8 mouse cellular contexts compared by ENCODE assay signal in the genomic region with DNA sequence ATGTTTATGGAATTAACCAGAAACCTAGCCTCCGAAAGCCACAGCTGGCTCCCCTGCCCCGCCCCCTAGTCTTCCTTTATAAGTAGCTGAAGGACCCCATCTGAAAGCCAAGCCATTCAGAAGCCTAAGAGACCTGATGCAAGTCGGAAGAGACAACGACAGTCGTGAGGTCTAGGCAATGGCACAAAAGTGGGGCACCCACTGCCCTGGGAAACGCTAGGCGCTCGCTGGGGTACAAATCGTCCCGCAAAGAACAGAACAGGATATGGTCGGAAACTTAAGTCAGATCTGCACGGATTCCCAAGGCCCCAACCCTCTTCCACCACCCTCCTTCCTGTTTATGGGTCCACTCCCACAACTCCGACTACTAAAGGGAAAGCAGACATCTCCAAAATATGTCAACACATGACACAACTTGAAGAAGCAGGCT. TPM values are rescaled to one million over a fixed set of nuclear protein-coding genes. Genes with fewer than 3 reads are reported as not detected.
DNase-seq lines count a peak whose midpoint lies in the region; ATAC-seq lines count a peak whose summit lies in the region.

No protein-coding gene starts in this region.

- 0 out of 2 replicates have a peak, but pooled peaks cover 3% of the 10 kb centered on the region for H3K36me3 ChIP-seq in kidney, embryonic 16.5 days (ENCODE audit: insufficient read depth, low read length)
- no peaks in the 10 kb centered on the region for H3K36me3 ChIP-seq in forebrain, embryonic 14.5 days (ENCODE audit: control insufficient read depth, insufficient read depth, low read length)
- H3K36me3 ChIP-seq in limb, embryonic 13.5 days: no peaks in the 10 kb centered on the region
- H3K36me3 ChIP-seq in neural tube, embryonic 14.5 days (ENCODE audit: control insufficient read depth, insufficient read depth, low read length): no peaks in the 10 kb centered on the region

- WGBS in kidney, embryonic 16.5 days: 2% methylated on average over 13 of the region's 13 CpGs
- 4% methylated on average over 13 of the region's 13 CpGs for WGBS in forebrain, embryonic 14.5 days
- WGBS in limb, embryonic 13.5 days: 3% methylated on average over 13 of the region's 13 CpGs
- 5% methylated on average over 13 of the region's 13 CpGs for WGBS in neural tube, embryonic 14.5 days

- no peak for DNase-seq in kidney, adult 8-10 months
- DNase-seq in R1 (ENCODE audit: low read depth, low spot score): peak; percentile 65
- peak; percentile 7 for DNase-seq in forebrain, embryonic 14.5 days (ENCODE audit: low spot score)
- DNase-seq in T-cell, adult 2 months (ENCODE audit: low spot score): no peak
- DNase-seq in frontal cortex, postnatal 10 days (ENCODE audit: low spot score in 2 of 2): no peak

- H3K9me3 ChIP-seq in kidney, embryonic 16.5 days (ENCODE audit: low read length): no peaks in the 10 kb centered on the region
- no peaks in the 10 kb centered on the region for H3K9me3 ChIP-seq in forebrain, embryonic 14.5 days (replicated peaks; ENCODE audit: control insufficient read depth, low read length)
- H3K9me3 ChIP-seq in limb, embryonic 13.5 days: no peaks in the 10 kb centered on the region
- no peaks in the 10 kb centered on the region for H3K9me3 ChIP-seq in neural tube, embryonic 14.5 days (ENCODE audit: control insufficient read depth, low read length)

- peak overlapping the region; percentile 95 for H3K27ac ChIP-seq in kidney, embryonic 16.5 days (ENCODE audit: low read length)
- peak overlapping the region; percentile 81; the same call in 1 of the 2 replicates for H3K27ac ChIP-seq in forebrain, embryonic 14.5 days (ENCODE audit: low read depth, low read length)
- peak overlapping the region; percentile 92; the same call in 1 of the 2 replicates for H3K27ac ChIP-seq in limb, embryonic 13.5 days
- peak overlapping the region; percentile 78 for H3K27ac ChIP-seq in neural tube, embryonic 14.5 days (ENCODE audit: low read depth, low read length)

- H3K27me3 ChIP-seq in kidney, embryonic 16.5 days (ENCODE audit: insufficient read depth, low read length): no peaks in the 10 kb centered on the region
- no peaks in the 10 kb centered on the region for H3K27me3 ChIP-seq in forebrain, embryonic 14.5 days (replicated peaks; ENCODE audit: control insufficient read depth, insufficient read depth, low read length)
- no peaks in the 10 kb centered on the region for H3K27me3 ChIP-seq in limb, embryonic 13.5 days
- H3K27me3 ChIP-seq in neural tube, embryonic 14.5 days (ENCODE audit: control insufficient read depth, insufficient read depth, low read length): no peaks in the 10 kb centered on the region

- peak overlapping the region; percentile 93 for H3K9ac ChIP-seq in kidney, embryonic 16.5 days (replicated peaks; ENCODE audit: low read length)
- peak overlapping the region; percentile 83 for H3K9ac ChIP-seq in forebrain, embryonic 14.5 days (ENCODE audit: low read length)
- H3K9ac ChIP-seq in limb, embryonic 13.5 days: peak overlapping the region; percentile 88
- peak overlapping the region; percentile 74 for H3K9ac ChIP-seq in neural tube, embryonic 14.5 days (replicated peaks; ENCODE audit: low read depth, low read length)

- peak overlapping the region; percentile 94 for H3K4me3 ChIP-seq in kidney, embryonic 16.5 days (ENCODE audit: low read length)
- H3K4me3 ChIP-seq in forebrain, embryonic 14.5 days (ENCODE audit: low read depth, low read length): peak overlapping the region; percentile 79
- peak overlapping the region; percentile 87 for H3K4me3 ChIP-seq in limb, embryonic 13.5 days
- H3K4me3 ChIP-seq in neural tube, embryonic 14.5 days (ENCODE audit: low read depth, low read length): peak overlapping the region; percentile 83

- peaks cover 34% of the 10 kb centered on the region for H3K4me1 ChIP-seq in kidney, embryonic 16.5 days (ENCODE audit: insufficient read depth, low read length)
- peaks cover 6% of the 10 kb centered on the region for H3K4me1 ChIP-seq in forebrain, embryonic 14.5 days (ENCODE audit: control insufficient read depth, insufficient read depth, low read length)
- peaks cover 28% of the 10 kb centered on the region for H3K4me1 ChIP-seq in limb, embryonic 13.5 days
- H3K4me1 ChIP-seq in neural tube, embryonic 14.5 days (ENCODE audit: control insufficient read depth, insufficient read depth, low read length): peaks cover 13% of the 10 kb centered on the region

- H3K4me2 ChIP-seq in kidney, embryonic 16.5 days (replicated peaks; ENCODE audit: low read depth, low read length): peak overlapping the region; percentile 62
- H3K4me2 ChIP-seq in forebrain, embryonic 14.5 days (ENCODE audit: low read length): peak overlapping the region; percentile 80
- peak overlapping the region; percentile 85 for H3K4me2 ChIP-seq in limb, embryonic 13.5 days (replicated peaks)
- H3K4me2 ChIP-seq in neural tube, embryonic 14.5 days (ENCODE audit: low read depth, low read length): peak overlapping the region; percentile 73

- peak; percentile 20 for ATAC-seq in kidney, embryonic 16.5 days (ENCODE audit: low FRiP score, low TSS enrichment)
- ATAC-seq in forebrain, embryonic 14.5 days: no peak
- peak; percentile 38 for ATAC-seq in limb, embryonic 13.5 days (ENCODE audit: low FRiP score, low read depth)
- peak; percentile 35 for ATAC-seq in neural tube, embryonic 14.5 days (ENCODE audit: low read depth)

RNA-seq across cellular contexts. Expression of gene Lrch1, which starts 1.3 kb away (rescaled TPM):
- 18.3 and 24.5 TPM in 2 replicates for polyA plus RNA-seq in kidney, embryonic 16.5 days (2015; fragmentation: Nextera tagmentation; extraction: Ambion mirVana)
- polyA plus RNA-seq in forebrain, embryonic 14.5 days (2014; fragmentation: Nextera tagmentation; extraction: Ambion mirVana): 6.8 and 10.7 TPM in 2 replicates
- 14.6 and 17.3 TPM in 2 replicates for polyA plus RNA-seq in limb, embryonic 13.5 days (2015; fragmentation: Nextera tagmentation; extraction: Ambion mirVana)
- 14.8 and 21.7 TPM in 2 replicates for polyA plus RNA-seq in neural tube, embryonic 14.5 days (2014; fragmentation: Nextera tagmentation; extraction: Ambion mirVana)

Comparison
In these comparisons a context has a peak if more than half of its experiments do, and no peak if none do; other contexts are left out.
1. DNase-seq: peak in R1 (single experiment) and forebrain, embryonic 14.5 days (single experiment); none in kidney, adult 8-10 months (0 of 2), T-cell, adult 2 months (single experiment) and frontal cortex, postnatal 10 days (0 of 2).
2. Peak in every context shown above with its lines, with median percentiles within 50 percentile points of each other: H3K27ac ChIP-seq, H3K4me2 ChIP-seq, H3K4me3 ChIP-seq and H3K9ac ChIP-seq.